Mouse (Mus musculus) forebrain, embryonic 11.5 days (tissue): ENCODE results near the gene Armc10. TPM values are rescaled to one million over a fixed set of nuclear protein-coding genes. Genes with fewer than 3 reads are reported as not detected.
"Not testable (repeated sequence)": the region's sequence is repeated elsewhere in the genome, so short reads cannot be mapped to it uniquely, and the experiment has no call there.

Experiments used
- ATAC-seq: fragments of 200-750 bp; cut with Nextera tagmentation; replicated peaks from 2 replicates; pipeline ENCODE4 v1.8.0; 2017; ENCODE audit warnings: moderate TSS enrichment; ENCODE audit not compliant: low FRiP score
- DNase-seq: peaks from one replicate; pipeline ENCODE4 v3.0.0-alpha.2; 2017; ENCODE audit warnings: low spot score
- H3K27ac ChIP-seq: fragments of 300-500 bp; sonication (generic); 2 replicates; pipeline ENCODE4 v1.5.1; 2014; ENCODE audit warnings: low read depth, low read length
- H3K27me3 ChIP-seq: fragments of 300-500 bp; sonication (generic); 2 replicates; pipeline ENCODE4 v1.6.1; 2014; ENCODE audit warnings: mild to moderate bottlenecking, low read length, mixed read lengths; ENCODE audit not compliant: control insufficient read depth, insufficient read depth
- H3K36me3 ChIP-seq: fragments of 300-500 bp; sonication (generic); 2 replicates; pipeline ENCODE4 v1.6.1; 2014; ENCODE audit warnings: mild to moderate bottlenecking, low read length, moderate library complexity, mixed read lengths; ENCODE audit not compliant: control insufficient read depth, insufficient read depth
- H3K4me1 ChIP-seq: fragments of 300-500 bp; sonication (generic); replicated peaks from 2 replicates; pipeline ENCODE4 v1.6.1; 2014; ENCODE audit warnings: low read length, mixed read lengths; ENCODE audit not compliant: control insufficient read depth, insufficient read depth
- H3K4me2 ChIP-seq: fragments of 300-500 bp; sonication (generic); 2 replicates; pipeline ENCODE4 v1.6.1; 2014; ENCODE audit warnings: low read depth, mild to moderate bottlenecking, low read length, moderate library complexity, mixed read lengths; ENCODE audit not compliant: severe bottlenecking
- H3K4me3 ChIP-seq: fragments of 300-500 bp; sonication (generic); 2 replicates; pipeline ENCODE4 v1.5.1; 2014; ENCODE audit warnings: low read depth, low read length
- H3K9ac ChIP-seq: fragments of 300-500 bp; sonication (generic); 2 replicates; pipeline ENCODE4 v1.6.1; 2014; ENCODE audit warnings: low read length
- H3K9me3 ChIP-seq: fragments of 300-500 bp; sonication (generic); 2 replicates; pipeline ENCODE4 v1.6.1; 2016; ENCODE audit warnings: low read length, mixed read lengths; ENCODE audit not compliant: control insufficient read depth
- WGBS: fragments of 180-500 bp; shearing (Covaris S2); extraction: QIAGEN DNeasy Blood & Tissue Kit; methylation state at CpG from one replicate; pipeline ENCODE4 v1.1.7; 2014; 5-methylcytosine and 5-hydroxymethylcytosine counted together
- polyA plus RNA-seq: library from polyadenylated mRNA; unstranded; fragments of >200 nt; fragmentation: Nextera tagmentation; extraction: Ambion mirVana; gene quantifications from 2 replicates; pipeline ENCODE4 v1.2.1, GENCODE M21; 2014

The Armc10 gene
- 93.1 and 93.2 TPM in 2 replicates for polyA plus RNA-seq

GRCm38 (mm10) chr5:21645439-21646132 is at the start of gene Armc10, which contains the start of gene Fbxl13:
Gene Armc10, plus strand, starts transcription at chr5:21645813.
Gene Fbxl13, minus strand, starts transcription at chr5:21645634.
- DNase-seq (peak; percentile 95), ATAC-seq (peak; percentile 99)
- Histone ChIP-seq H3K4me2 (peak within 1 kb of the TSS; percentile 81), H3K4me1 (no peaks in the 10 kb centered on the region), H3K27ac (peak within 1 kb of the TSS; percentile 90), H3K27me3 (no peaks in the 10 kb centered on the region), H3K4me3 (peak within 1 kb of the TSS; percentile 84), H3K36me3 (peaks cover 5% of the 10 kb centered on the region; the same call in 1 of the 2 replicates), H3K9me3 (no peaks in the 10 kb centered on the region), H3K9ac (peak within 1 kb of the TSS; percentile 91)
- WGBS = 1% methylated on average over 39 of the region's 40 CpGs

GRCm38 (mm10) chr5:21599536-21599935 is 46.1 kb upstream of the Armc10 start:
- H3K4me3 ChIP-seq, H3K9ac ChIP-seq, H3K27ac ChIP-seq, H3K4me2 ChIP-seq, H3K36me3 ChIP-seq, H3K27me3 ChIP-seq, DNase-seq, H3K9me3 ChIP-seq, ATAC-seq, H3K4me1 ChIP-seq: not testable (repeated sequence)
- 87% methylated on average over 2 of the region's 2 CpGs for WGBS

GRCm38 (mm10) chr5:21599961-21600360 is 45.7 kb upstream of the Armc10 start:
- no peak overlapping the region for H3K4me3 ChIP-seq
- WGBS = 95% methylated on average over 4 of the region's 4 CpGs
- H3K27me3 ChIP-seq = no peaks in the 10 kb centered on the region
- DNase-seq = no peak
- no peaks in the 10 kb centered on the region for H3K36me3 ChIP-seq
- no peaks in the 10 kb centered on the region for H3K9me3 ChIP-seq
- H3K4me1 ChIP-seq = no peaks in the 10 kb centered on the region
- no peak overlapping the region for H3K4me2 ChIP-seq
- no peak overlapping the region for H3K9ac ChIP-seq
- ATAC-seq = no peak
- H3K27ac ChIP-seq = no peak overlapping the region

DNA sequence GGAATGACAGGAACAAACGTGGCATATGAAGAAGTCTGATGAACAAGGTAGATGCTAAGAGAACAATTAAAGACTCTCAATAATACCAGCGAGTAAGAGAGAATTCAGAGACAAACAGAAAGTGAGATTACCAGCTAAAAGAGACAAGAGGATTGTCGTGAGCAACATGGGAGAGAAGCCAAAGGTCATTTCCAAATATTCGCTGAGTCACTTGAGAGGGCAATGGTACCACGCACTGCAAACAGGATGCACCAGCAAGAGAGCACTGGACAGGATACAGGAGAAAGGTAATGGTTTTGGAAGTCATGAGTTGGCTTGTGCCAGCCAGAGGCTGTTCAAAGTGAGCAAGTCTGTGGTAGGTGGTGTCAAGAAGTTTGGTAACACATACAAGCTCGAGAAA is 39.7 kb upstream of the Armc10 start:
- Histone ChIP-seq H3K27me3 (no peaks in the 10 kb centered on the region), H3K36me3 (no peaks in the 10 kb centered on the region), H3K4me2 (no peak overlapping the region), H3K9ac (no peak overlapping the region), H3K9me3 (no peaks in the 10 kb centered on the region), H3K27ac (no peak overlapping the region), H3K4me1 (no peaks in the 10 kb centered on the region), H3K4me3 (no peak overlapping the region)
- 75% methylated on average over 6 of the region's 6 CpGs for WGBS
- ATAC-seq = no peak
- no peak for DNase-seq

- H3K9me3 ChIP-seq = no peaks in the 10 kb centered on the region
- 76% methylated on average over 12 of the region's 12 CpGs for WGBS
- no peaks in the 10 kb centered on the region for H3K27me3 ChIP-seq
- H3K4me3 ChIP-seq = no peak overlapping the region
- ATAC-seq (no peak), DNase-seq (no peak)
- no peak overlapping the region for H3K9ac ChIP-seq
- H3K27ac ChIP-seq = no peak overlapping the region
- H3K4me2 ChIP-seq = no peak overlapping the region
- H3K4me1 ChIP-seq = no peaks in the 10 kb centered on the region
- H3K36me3 ChIP-seq = no peaks in the 10 kb centered on the region
These were observed 37.0 kb upstream of the Armc10 start for GRCm38 (mm10) chr5:21608311-21609304.

DNA sequence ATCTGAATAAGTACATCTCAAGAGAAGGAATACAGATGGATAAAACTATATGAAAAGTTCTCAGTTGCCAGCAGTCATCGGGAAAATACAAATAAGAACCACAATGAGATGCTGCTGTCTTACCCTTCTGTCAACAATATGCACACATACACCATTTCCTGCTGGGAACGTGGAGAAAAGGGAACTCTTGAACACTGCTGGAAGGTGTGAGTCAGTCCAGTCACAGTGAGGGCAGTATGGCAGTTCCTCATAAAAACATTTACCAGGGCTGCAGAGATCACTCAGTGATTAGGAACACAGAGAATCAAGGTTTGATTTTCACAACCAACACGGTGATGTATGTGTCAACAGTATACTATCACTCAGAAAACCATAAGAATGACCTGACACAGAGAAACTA is 34.6 kb upstream of the Armc10 start:
- Histone ChIP-seq H3K4me2 (no peak overlapping the region), H3K9me3 (no peaks in the 10 kb centered on the region), H3K4me3 (no peak overlapping the region), H3K36me3 (no peaks in the 10 kb centered on the region), H3K27me3 (no peaks in the 10 kb centered on the region), H3K27ac (no peak overlapping the region), H3K9ac (no peak overlapping the region), H3K4me1 (no peaks in the 10 kb centered on the region)
- 86% methylated on average over 3 of the region's 3 CpGs for WGBS
- ATAC-seq = no peak
- DNase-seq = no peak

GRCm38 (mm10) chr5:21614299-21614698 is 31.3 kb upstream of the Armc10 start:
- not testable (repeated sequence) for H3K4me1 ChIP-seq, ATAC-seq, H3K9ac ChIP-seq, H3K27ac ChIP-seq, DNase-seq, H3K27me3 ChIP-seq, H3K9me3 ChIP-seq, H3K4me3 ChIP-seq, H3K36me3 ChIP-seq, H3K4me2 ChIP-seq
- 97% methylated on average over 11 of the region's 11 CpGs for WGBS

GRCm38 (mm10) chr5:21616450-21617009 is 29.1 kb upstream of the Armc10 start:
- 69% methylated on average over 3 of the region's 3 CpGs for WGBS
- Histone ChIP-seq H3K27me3 (no peaks in the 10 kb centered on the region), H3K36me3 (no peaks in the 10 kb centered on the region), H3K27ac (no peak overlapping the region), H3K9ac (no peak overlapping the region), H3K4me2 (no peak overlapping the region), H3K9me3 (no peaks in the 10 kb centered on the region), H3K4me1 (no peaks in the 10 kb centered on the region), H3K4me3 (no peak overlapping the region)
- DNase-seq (no peak), ATAC-seq (no peak)
